Mouse (Mus musculus) liver, embryonic 13.5 days (tissue): ENCODE data around the gene Eif2b2. TPM values are rescaled to one million over a fixed set of nuclear protein-coding genes. Genes with fewer than 3 reads are reported as not detected.

ENCODE experiments used
- ATAC-seq: fragments of 200-750 bp; cut with Nextera tagmentation; 2 replicates; pipeline ENCODE4 v1.8.0; 2017; ENCODE audit warnings: low read depth, mild to moderate bottlenecking, moderate number of reproducible peaks, moderate library complexity
- DNase-seq: peaks from one replicate; pipeline ENCODE4 v3.0.0; 2022
- H3K27ac ChIP-seq: fragments of 300-500 bp; sonication (generic); 2 replicates; pipeline ENCODE4 v1.5.1; 2015; ENCODE audit warnings: moderate library complexity, mild to moderate bottlenecking, inconsistent platforms
- H3K27me3 ChIP-seq: fragments of 300-500 bp; sonication (generic); 2 replicates; pipeline ENCODE4 v1.6.1; 2015; ENCODE audit warnings: mild to moderate bottlenecking, inconsistent platforms
- H3K36me3 ChIP-seq: fragments of 300-500 bp; sonication (generic); 2 replicates; pipeline ENCODE4 v1.6.1; 2015; ENCODE audit warnings: mild to moderate bottlenecking, inconsistent platforms
- H3K4me1 ChIP-seq: fragments of 300-500 bp; sonication (generic); replicated peaks from 2 replicates; pipeline ENCODE4 v1.6.1; 2015; ENCODE audit warnings: inconsistent platforms
- H3K4me2 ChIP-seq: fragments of 300-500 bp; sonication (generic); 2 replicates; pipeline ENCODE4 v1.6.1; 2015; ENCODE audit warnings: inconsistent platforms, mild to moderate bottlenecking, moderate library complexity
- H3K4me3 ChIP-seq: fragments of 300-500 bp; sonication (generic); replicated peaks from 2 replicates; pipeline ENCODE4 v1.5.1; 2015; ENCODE audit warnings: mild to moderate bottlenecking, inconsistent platforms
- H3K9ac ChIP-seq: fragments of 300-500 bp; sonication (generic); 2 replicates; pipeline ENCODE4 v1.6.1; 2015; ENCODE audit warnings: mild to moderate bottlenecking, inconsistent platforms
- H3K9me3 ChIP-seq: fragments of 300-500 bp; sonication (generic); replicated peaks from 2 replicates; pipeline ENCODE4 v1.6.1; 2016; ENCODE audit warnings: inconsistent platforms
- WGBS: fragments of 180-500 bp; shearing (Covaris S2); methylation state at CpG from one replicate; pipeline ENCODE4 v1.1.7; 2015; ENCODE audit not compliant: insufficient replicate concordance; 5-methylcytosine and 5-hydroxymethylcytosine counted together
- polyA plus RNA-seq: library from polyadenylated mRNA; unstranded; fragments of >200 nt; fragmentation: Nextera tagmentation; extraction: Ambion mirVana; gene quantifications from 2 replicates; pipeline ENCODE4 v1.2.1, GENCODE M21; 2015

Gene Eif2b2
- polyA plus RNA-seq, 1 experiment from 2014 or later, result 49.4 TPM

GRCm38 (mm10) chr12:85208687-85209199 lies 10.5 kb upstream of the Eif2b2 start:
- Histone ChIP-seq H3K27ac (no peak overlapping the region), H3K4me3 (no peak overlapping the region), H3K36me3 (no peaks in the 10 kb centered on the region), H3K9ac (no peak overlapping the region), H3K4me2 (no peak overlapping the region), H3K4me1 (no peaks in the 10 kb centered on the region), H3K27me3 (no peaks in the 10 kb centered on the region), H3K9me3 (no peaks in the 10 kb centered on the region)
- DNase-seq (no peak), ATAC-seq (no peak)
- WGBS, result 20% methylated on average over 7 of the region's 7 CpGs

- Histone ChIP-seq H3K36me3 (no peaks in the 10 kb centered on the region), H3K27ac (no peak overlapping the region), H3K4me1 (peaks cover 10% of the 10 kb centered on the region), H3K9me3 (no peaks in the 10 kb centered on the region), H3K27me3 (no peaks in the 10 kb centered on the region), H3K4me2 (no peak overlapping the region), H3K9ac (no peak overlapping the region), H3K4me3 (no peak overlapping the region)
- no peak for DNase-seq
- WGBS, result 75% methylated on average over 5 of the region's 5 CpGs
- no peak for ATAC-seq
These were observed 4.2 kb upstream of the Eif2b2 start for GRCm38 (mm10) chr12:85215031-85215430.

GRCm38 (mm10) chr12:85217733-85218310 lies 1.5 kb upstream of the Eif2b2 start:
- Histone ChIP-seq H3K4me2 (no peak overlapping the region), H3K36me3 (peaks cover 21% of the 10 kb centered on the region), H3K9me3 (no peaks in the 10 kb centered on the region), H3K9ac (no peak overlapping the region), H3K27ac (no peak overlapping the region), H3K27me3 (no peaks in the 10 kb centered on the region), H3K4me1 (peaks cover 26% of the 10 kb centered on the region), H3K4me3 (no peak overlapping the region)
- no peak for DNase-seq
- 69% methylated on average over 2 of the region's 2 CpGs for WGBS
- no peak for ATAC-seq

GRCm38 (mm10) chr12:85219905-85220290 lies 617 bp downstream of the Eif2b2 start:
- Histone ChIP-seq H3K9ac (peak overlapping the region; percentile 77), H3K4me3 (peak overlapping the region; percentile 89), H3K4me2 (peak overlapping the region; percentile 73), H3K36me3 (peaks cover 41% of the 10 kb centered on the region), H3K27ac (peak overlapping the region; percentile 65), H3K9me3 (no peaks in the 10 kb centered on the region), H3K27me3 (no peaks in the 10 kb centered on the region), H3K4me1 (peaks cover 26% of the 10 kb centered on the region)
- ATAC-seq, result no peak
- WGBS, result 3% methylated on average over 12 of the region's 12 CpGs
- DNase-seq, result peak; percentile 29

GRCm38 (mm10) chr12:85227227-85227626 lies 7.9 kb downstream of the Eif2b2 start:
- WGBS, result 81% methylated on average over 7 of the region's 7 CpGs
- H3K27ac ChIP-seq, result no peak overlapping the region
- ATAC-seq (no peak), DNase-seq (no peak)
- H3K27me3 ChIP-seq, result no peaks in the 10 kb centered on the region
- H3K9ac ChIP-seq, result no peak overlapping the region
- no peak overlapping the region for H3K4me3 ChIP-seq
- no peaks in the 10 kb centered on the region for H3K9me3 ChIP-seq
- H3K4me1 ChIP-seq, result no peaks in the 10 kb centered on the region
- peaks cover 49% of the 10 kb centered on the region for H3K36me3 ChIP-seq
- no peak overlapping the region for H3K4me2 ChIP-seq

- Histone ChIP-seq H3K27me3 (no peaks in the 10 kb centered on the region), H3K4me3 (no peak overlapping the region), H3K9ac (no peak overlapping the region), H3K4me2 (no peak overlapping the region), H3K4me1 (no peaks in the 10 kb centered on the region), H3K9me3 (no peaks in the 10 kb centered on the region), H3K27ac (peak overlapping the region; percentile 15; the same call in 1 of the 2 replicates), H3K36me3 (peaks cover 40% of the 10 kb centered on the region)
- WGBS, result 54% methylated on average over 15 of the region's 15 CpGs
- no peak for ATAC-seq
- no peak for DNase-seq
These were observed 8.8 kb downstream of the Eif2b2 start for GRCm38 (mm10) chr12:85227876-85228599.

GRCm38 (mm10) chr12:85233376-85234358 lies 14.4 kb downstream of the Eif2b2 start:
- WGBS, result 79% methylated on average over 21 of the region's 21 CpGs
- no peak overlapping the region for H3K27ac ChIP-seq
- ATAC-seq (no peak), DNase-seq (no peak)
- H3K9me3 ChIP-seq, result no peaks in the 10 kb centered on the region
- no peaks in the 10 kb centered on the region for H3K4me1 ChIP-seq
- H3K36me3 ChIP-seq, result no peaks in the 10 kb centered on the region
- no peak overlapping the region for H3K4me2 ChIP-seq
- H3K27me3 ChIP-seq, result no peaks in the 10 kb centered on the region
- no peak overlapping the region for H3K9ac ChIP-seq
- no peak overlapping the region for H3K4me3 ChIP-seq

GRCm38 (mm10) chr12:85237553-85237952 lies 18.3 kb downstream of the Eif2b2 start:
- H3K4me3 ChIP-seq, result no peak overlapping the region
- no peaks in the 10 kb centered on the region for H3K9me3 ChIP-seq
- H3K27me3 ChIP-seq, result no peaks in the 10 kb centered on the region
- H3K9ac ChIP-seq, result no peak overlapping the region
- ATAC-seq (no peak), DNase-seq (no peak)
- 82% methylated on average over 5 of the region's 5 CpGs for WGBS
- no peaks in the 10 kb centered on the region for H3K36me3 ChIP-seq
- H3K4me1 ChIP-seq, result peaks cover 3% of the 10 kb centered on the region; the same call in 1 of the 2 replicates
- no peak overlapping the region for H3K27ac ChIP-seq
- no peak overlapping the region for H3K4me2 ChIP-seq

GRCm38 (mm10) chr12:85252083-85252482 lies 32.8 kb downstream of the Eif2b2 start:
- DNase-seq (no peak), ATAC-seq (no peak)
- Histone ChIP-seq H3K9me3 (no peaks in the 10 kb centered on the region), H3K9ac (no peak overlapping the region), H3K4me2 (no peak overlapping the region), H3K27ac (no peak overlapping the region), H3K4me3 (no peak overlapping the region), H3K4me1 (peaks cover 11% of the 10 kb centered on the region), H3K36me3 (peaks cover 11% of the 10 kb centered on the region), H3K27me3 (no peaks in the 10 kb centered on the region)
- WGBS, result 74% methylated on average over 3 of the region's 3 CpGs

GRCm38 (mm10) chr12:85256074-85256751 lies 36.9 kb downstream of the Eif2b2 start:
- DNase-seq, result no peak
- Histone ChIP-seq H3K27ac (peak overlapping the region; percentile 59), H3K9ac (no peak overlapping the region), H3K27me3 (no peaks in the 10 kb centered on the region), H3K9me3 (no peaks in the 10 kb centered on the region), H3K4me3 (no peak overlapping the region), H3K36me3 (no peaks in the 10 kb centered on the region), H3K4me1 (peaks cover 21% of the 10 kb centered on the region), H3K4me2 (no peak overlapping the region)
- WGBS, result 64% methylated on average over 7 of the region's 7 CpGs
- ATAC-seq, result no peak
